Mouse (Mus musculus) thymus, adult 2 months (tissue): Measurements from ENCODE around the gene Sfi1.

ENCODE experiments used
- CTCF ChIP-seq: fragments of 200-500 bp; IDR thresholded peaks from 2 replicates; pipeline ENCODE4 v1.5.1; 2012; ENCODE audit warnings: mild to moderate bottlenecking, control low read depth, low read length, moderate library complexity, borderline replicate concordance; ENCODE audit not compliant: control insufficient read depth, poor library complexity, insufficient read depth; ENCODE audit errors: extremely low read depth
- POLR2A ChIP-seq: fragments of 200-500 bp; IDR thresholded peaks from 2 replicates; pipeline ENCODE4 v1.6.1; 2012; ENCODE audit warnings: mild to moderate bottlenecking, low read length, control low read depth, moderate library complexity; ENCODE audit not compliant: control insufficient read depth, poor library complexity, insufficient read depth; ENCODE audit errors: extremely low read depth

- TF ChIP-seq POLR2A, result no peak
- TF ChIP-seq CTCF, result no peak
Measured at GRCm38 (mm10) chr11:3201326-3202230, 8.3 kb upstream of the Sfi1 start.
